In genomic region chr19:18588243-18588642, GRCm38 (mm10) we compare ENCODE assay signal across 11 mouse cellular contexts. TPM values are rescaled to one million over a fixed set of nuclear protein-coding genes. Genes with fewer than 3 reads are reported as not detected.
DNase-seq lines count a peak whose midpoint lies in the region; ATAC-seq and TF ChIP-seq lines count a peak whose summit lies in the region.
"Had no signal": no experiment of that assay in that cellular context is flagged by ENCODE, and none has a peak within 500 bp of the region (broad histone marks: within the 10 kb centered on the region; RNA-seq: fewer than 3 reads in every experiment).

No protein-coding gene starts in this region.

- H3K27ac ChIP-seq in liver, embryonic 14.5 days: no peak overlapping the region
- no peak overlapping the region for H3K27ac ChIP-seq in CH12.LX (ENCODE audit: insufficient read depth, low read depth)
- no peak overlapping the region for H3K27ac ChIP-seq in MEL (ENCODE audit: control insufficient read depth, low read depth, low read length)
- H3K27ac ChIP-seq: liver, embryonic 15.5 days had no signal

- no peak for TF ChIP-seq EP300 in liver, embryonic 14.5 days (IDR thresholded peaks at IDR 0.05; ENCODE audit: low read depth)
- TF ChIP-seq EP300 in CH12.LX (IDR thresholded peaks at IDR 0.05; ENCODE audit: low read length) (no peak), MEL (IDR thresholded peaks at IDR 0.05; ENCODE audit: low read depth in 1 of 2, low read length in 2 of 2) (no peak)

- no peak overlapping the region for H3K9ac ChIP-seq in liver, embryonic 14.5 days (replicated peaks)
- no peak overlapping the region for H3K9ac ChIP-seq in CH12.LX (ENCODE audit: insufficient read depth, low read depth)
- H3K9ac ChIP-seq in MEL (ENCODE audit: control insufficient read depth, low read depth, low read length, poor library complexity, severe bottlenecking): no peak overlapping the region
- H3K9ac ChIP-seq: liver, embryonic 15.5 days had no signal

- TF ChIP-seq POLR2A in CH12.LX (IDR thresholded peaks at IDR 0.05; ENCODE audit: low read depth, low read length) (no peak), MEL (IDR thresholded peaks at IDR 0.05; ENCODE audit: control insufficient read depth in 1 of 2, insufficient read depth in 1 of 2, low read depth in 1 of 2, low read length in 2 of 2, poor library complexity in 1 of 2) (no peak)

- no peaks in the 10 kb centered on the region for H3K36me3 ChIP-seq in liver, embryonic 14.5 days (replicated peaks; ENCODE audit: control insufficient read depth, insufficient read depth, low read depth)
- peaks cover 48 to 88% of the 10 kb centered on the region in 2 experiments for H3K36me3 ChIP-seq in CH12.LX (replicated peaks in 1 of 2; ENCODE audit: control insufficient read depth in 1 of 2, insufficient read depth in 1 of 2, low read length in 1 of 2)
- H3K36me3 ChIP-seq in MEL (ENCODE audit: control insufficient read depth in 1 of 2, insufficient read depth in 2 of 2, low read length in 2 of 2): peaks cover 0 to 5% of the 10 kb centered on the region in 2 experiments; a peak in 2 of 4 replicates

- no peak overlapping the region for H3K4me3 ChIP-seq in liver, embryonic 14.5 days (ENCODE audit: insufficient read depth in 1 of 2, low read depth in 2 of 2, low read length in 2 of 2)
- H3K4me3 ChIP-seq in CH12.LX (replicated peaks in 1 of 3; ENCODE audit: low read depth in 2 of 3, low read length in 2 of 3, poor library complexity in 1 of 3): no peak overlapping the region
- no peak overlapping the region for H3K4me3 ChIP-seq in MEL (ENCODE audit: control insufficient read depth in 1 of 2, insufficient read depth in 1 of 2, low read depth in 2 of 2, low read length in 2 of 2)
- H3K4me3 ChIP-seq: liver, embryonic 15.5 days had no signal

- peaks cover 0 to 5% of the 10 kb centered on the region in 2 experiments; a peak in 2 of 4 replicates for H3K4me1 ChIP-seq in liver, embryonic 14.5 days (replicated peaks; ENCODE audit: control insufficient read depth in 2 of 2, insufficient read depth in 2 of 2, low read length in 1 of 2)
- H3K4me1 ChIP-seq in CH12.LX (ENCODE audit: control insufficient read depth in 1 of 2, insufficient read depth in 2 of 2) (peaks cover 0 to 4% of the 10 kb centered on the region in 2 experiments; a peak in 1 of 4 replicates), MEL (ENCODE audit: control insufficient read depth in 1 of 2, insufficient read depth in 2 of 2, low read length in 2 of 2) (no peaks in the 10 kb centered on the region)

- no peak for DNase-seq in liver, embryonic 14.5 days (ENCODE audit: low read depth in 3 of 3, low spot score in 3 of 3)
- no peak for DNase-seq in liver
- DNase-seq in CH12.LX (ENCODE audit: extremely low read depth): no peak
- peak; percentile 57 for DNase-seq in MEL (ENCODE audit: low read depth, low spot score)
- no peak for DNase-seq in embryo, embryonic 10.5 days (ENCODE audit: low spot score)
- DNase-seq in right cerebral cortex, adult 2 months (ENCODE audit: low spot score in 2 of 2): no peak
- DNase-seq: adrenal gland, adult 2 months; heart, adult 18-20 months had no signal

- peak; percentile 69 for TF ChIP-seq CTCF in liver, embryonic 14.5 days (IDR thresholded peaks at IDR 0.05; ENCODE audit: low read depth)
- TF ChIP-seq CTCF in CH12.LX (conservative IDR thresholded peaks at IDR 0.05 in 1 of 2, IDR thresholded peaks at IDR 0.05 in 1 of 2; ENCODE audit: low read depth in 2 of 2, low read length in 2 of 2) (peak in 1 of 2 experiments; percentile 46; a peak in 3 of 4 replicates), MEL (IDR thresholded peaks at IDR 0.05 in 2 of 3, conservative IDR thresholded peaks at IDR 0.05 in 1 of 3; ENCODE audit: control insufficient read depth in 1 of 3, insufficient read depth in 1 of 3, low read depth in 2 of 3, low read length in 3 of 3, poor library complexity in 1 of 3, severe bottlenecking in 1 of 3) (peak; percentile 15 to 35 (median 22); a peak in 5 of 6 replicates)

- no peaks in the 10 kb centered on the region for H3K27me3 ChIP-seq in liver, embryonic 14.5 days (ENCODE audit: control insufficient read depth, insufficient read depth, low read length)
- no peaks in the 10 kb centered on the region for H3K27me3 ChIP-seq in CH12.LX (replicated peaks)
- H3K27me3 ChIP-seq in MEL (ENCODE audit: control insufficient read depth in 1 of 2, insufficient read depth in 2 of 2, low read length in 2 of 2): no peaks in the 10 kb centered on the region
- H3K27me3 ChIP-seq: liver, embryonic 15.5 days had no signal

- no peak for ATAC-seq in liver, embryonic 14.5 days (ENCODE audit: insufficient read depth)
- ATAC-seq in megakaryocyte progenitor cell, adult 5-6 weeks (replicated peaks; ENCODE audit: poor library complexity): 0 out of 2 replicates have a peak, but pooled peaks have one; percentile 44
- ATAC-seq: hindbrain, embryonic 16.5 days had no signal

- in situ Hi-C loops in CH12.LX (cut with MboI; ENCODE audit: low pct_ligation_motif_present, low pct_unique_long_range_greater_than_20kb, low sequenced_read_pairs): loop anchor here (25.0 kb wide), 1 partner anchor 249 kb away; no protein-coding TSS in a partner anchor

- H3K4me2 ChIP-seq in liver, embryonic 14.5 days (ENCODE audit: low read depth): no peak overlapping the region
- H3K4me2 ChIP-seq in CH12.LX (ENCODE audit: insufficient read depth, low read depth, poor library complexity, severe bottlenecking): no peak overlapping the region
- H3K4me2 ChIP-seq: liver, embryonic 15.5 days had no signal

- WGBS in liver, embryonic 14.5 days (ENCODE audit: insufficient replicate concordance): 88% methylated on average over 1 of the region's 1 CpGs

- dilution Hi-C loops in CH12.LX (cut with MboI; ENCODE audit: extremely low pct_ligation_motif_present, extremely low pct_unique_long_range_greater_than_20kb, low sequenced_read_pairs): no loop called here

- H3K79me2 ChIP-seq in CH12.LX (replicated peaks; ENCODE audit: control insufficient read depth, extremely low read depth, insufficient read depth, poor library complexity, severe bottlenecking): no peaks in the 10 kb centered on the region; the same call in 1 of the 2 replicates
- no peaks in the 10 kb centered on the region for H3K79me2 ChIP-seq in MEL (ENCODE audit: control insufficient read depth, insufficient read depth, low read length, poor library complexity)

- TF ChIP-seq RAD21 in CH12.LX (IDR thresholded peaks at IDR 0.05; ENCODE audit: low read depth, low read length) (no peak; the same call in 1 of the 2 replicates), MEL (IDR thresholded peaks at IDR 0.05; ENCODE audit: low read depth, low read length) (no peak)

- no peaks in the 10 kb centered on the region for H3K9me3 ChIP-seq in liver, embryonic 14.5 days (ENCODE audit: control insufficient read depth, low read length)
- H3K9me3 ChIP-seq in CH12.LX (replicated peaks; ENCODE audit: low read length) (no peaks in the 10 kb centered on the region), MEL (replicated peaks; ENCODE audit: insufficient read depth, low read length) (no peaks in the 10 kb centered on the region)
- H3K9me3 ChIP-seq: liver, embryonic 15.5 days had no signal

TF ChIP-seq in CH12.LX, 34 proteins besides CTCF, POLR2A, EP300 and RAD21:
- TF ChIP-seq MAFK (IDR thresholded peaks at IDR 0.05; ENCODE audit: insufficient replicate concordance, low read length) (no peak), SMC3 (IDR thresholded peaks at IDR 0.05; ENCODE audit: low read depth, low read length) (peak; percentile 19; the same call in 1 of the 2 replicates), SIN3A (IDR thresholded peaks at IDR 0.05; ENCODE audit: low read length) (no peak), USF1 (IDR thresholded peaks at IDR 0.05; ENCODE audit: low read depth, low read length) (no peak)

TF ChIP-seq in MEL, 35 proteins besides CTCF, POLR2A, EP300 and RAD21:
- TF ChIP-seq POLR2AphosphoS5 (IDR thresholded peaks at IDR 0.05; ENCODE audit: borderline replicate concordance, low read depth, low read length) (no peak), MEF2A (IDR thresholded peaks at IDR 0.05; ENCODE audit: extremely low read depth, insufficient replicate concordance, low read depth, low read length, poor library complexity, severe bottlenecking) (no peak), SMC3 (IDR thresholded peaks at IDR 0.05; ENCODE audit: low read depth, low read length) (no peak), NRF1 (IDR thresholded peaks at IDR 0.05; ENCODE audit: insufficient read depth, low read depth, low read length, poor library complexity, severe bottlenecking) (no peak), MAX (IDR thresholded peaks at IDR 0.05; ENCODE audit: low read length) (no peak), CHD1 (IDR thresholded peaks at IDR 0.05; ENCODE audit: low read depth, low read length) (no peak), ETS1 (IDR thresholded peaks at IDR 0.05; ENCODE audit: low read depth, low read length) (no peak), MYC (IDR thresholded peaks at IDR 0.05; ENCODE audit: low read depth, low read length) (no peak)

RNA-seq across cellular contexts. Expression of gene Ostf1, which starts 43.4 kb away (rescaled TPM):
- polyA plus RNA-seq in liver, embryonic 14.5 days (2012; rRNA removed): 18.5 and 29.8 TPM in 2 replicates
- 56.9 and 58.6 TPM in 2 replicates for polyA plus RNA-seq in liver, embryonic 14.5 days (2014; fragmentation: Nextera tagmentation; extraction: Ambion mirVana)
- total RNA-seq in CH12.LX (2012; rRNA removed) (122 and 131 TPM in 2 replicates), CH12.LX (2014; rRNA removed) (175 and 188 TPM in 2 replicates), MEL (2012; rRNA removed) (152 and 162 TPM in 2 replicates)
- polyA plus RNA-seq in CH12.LX (2012; ENCODE audit: insufficient read length, low read depth) (110 and 125 TPM in 2 replicates), MEL (2012; ENCODE audit: insufficient read depth in 1 of 2, insufficient read length in 2 of 2, low read depth in 1 of 2, low replicate concordance in 2 of 2, missing spikeins in 1 of 2) (100 to 1,000 TPM in 1 of 2 experiments, not detected in 1; 117 TPM)
- 159 and 171 TPM in 2 replicates for total RNA-seq in megakaryocyte progenitor cell, adult 5-6 weeks (2015)
- 183 and 192 TPM in 2 replicates for total RNA-seq in megakaryocyte progenitor cell, adult 5-6 weeks (2017)

RNA-seq across cellular contexts. Expression of gene Nmrk1, which starts 43.5 kb away (rescaled TPM):
- 3.3 and 3.5 TPM in 2 replicates for polyA plus RNA-seq in liver, embryonic 14.5 days (2012; rRNA removed)
- polyA plus RNA-seq in liver, embryonic 14.5 days (2014; fragmentation: Nextera tagmentation; extraction: Ambion mirVana): 2.6 and 3.5 TPM in 2 replicates
- 9.1 and 9.8 TPM in 2 replicates for total RNA-seq in CH12.LX (2012; rRNA removed)
- 10.1 and 10.2 TPM in 2 replicates for total RNA-seq in CH12.LX (2014; rRNA removed)
- 7.5 and 9.7 TPM in 2 replicates for polyA plus RNA-seq in CH12.LX (2012; ENCODE audit: insufficient read length, low read depth)
- total RNA-seq in MEL (2012; rRNA removed): 22.5 and 25.1 TPM in 2 replicates
- polyA plus RNA-seq in MEL (2012; ENCODE audit: insufficient read depth in 1 of 2, insufficient read length in 2 of 2, low read depth in 1 of 2, low replicate concordance in 2 of 2, missing spikeins in 1 of 2): 10 to 100 TPM in 1 of 2 experiments, not detected in 1; 18.5 TPM
- total RNA-seq in megakaryocyte progenitor cell, adult 5-6 weeks (2015): 10.1 TPM in 2 replicates
- total RNA-seq in megakaryocyte progenitor cell, adult 5-6 weeks (2017): 4.6 and 4.9 TPM in 2 replicates
